Mouse (Mus musculus): ENCODE measurements around the gene Samhd1. TPM values are rescaled to one million over a fixed set of nuclear protein-coding genes. Genes with fewer than 3 reads are reported as not detected.

Samhd1 gene
- polyA plus RNA-seq, 1 experiment, result 120 TPM

DNA sequence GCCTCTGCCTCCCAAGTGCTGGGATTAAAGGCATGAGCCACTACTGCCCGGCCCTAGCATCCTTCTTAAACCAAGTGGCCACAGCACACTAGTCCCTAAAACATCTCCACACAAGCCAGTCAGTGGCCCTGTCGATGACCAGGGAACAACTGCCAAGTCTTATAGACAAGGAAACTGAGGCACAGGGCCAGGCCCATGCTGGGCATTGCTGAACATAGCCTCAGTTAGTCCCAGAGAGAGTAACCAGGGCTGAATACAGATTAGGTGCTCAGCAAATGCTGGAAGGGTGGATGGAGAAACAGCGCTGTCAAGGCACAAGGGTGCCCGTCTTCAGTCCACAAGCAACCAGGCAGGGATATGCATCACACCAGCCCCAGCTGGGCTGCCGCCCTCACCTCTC, 81.9 kb downstream of the Samhd1 start:
- no peak for TF ChIP-seq CTCF (IDR thresholded peaks at IDR 0.05; ENCODE audit: extremely low read depth, insufficient read depth, insufficient read length, insufficient replicate concordance)
- no peak for TF ChIP-seq POLR2A (IDR thresholded peaks at IDR 0.05; ENCODE audit: low read depth, low read length)
- Histone ChIP-seq H3K27me3 (ENCODE audit: control insufficient read depth, insufficient read depth, low read length) (no peaks in the 10 kb centered on the region), H3K27ac (ENCODE audit: insufficient read depth, low read length) (no peak overlapping the region), H3K4me1 (ENCODE audit: control insufficient read depth, insufficient read depth, insufficient read length) (peaks cover 5% of the 10 kb centered on the region; the same call in 1 of the 2 replicates), H3K36me3 (ENCODE audit: control insufficient read depth, insufficient read depth, low read length) (no peaks in the 10 kb centered on the region), H3K4me3 (ENCODE audit: extremely low read depth, insufficient read depth, insufficient read length) (no peak overlapping the region)
- DNase-seq (ENCODE audit: low read depth in 1 of 2, low spot score in 2 of 2), result no peak
- WGBS, result 96% methylated on average over 5 of the region's 5 CpGs

DNA sequence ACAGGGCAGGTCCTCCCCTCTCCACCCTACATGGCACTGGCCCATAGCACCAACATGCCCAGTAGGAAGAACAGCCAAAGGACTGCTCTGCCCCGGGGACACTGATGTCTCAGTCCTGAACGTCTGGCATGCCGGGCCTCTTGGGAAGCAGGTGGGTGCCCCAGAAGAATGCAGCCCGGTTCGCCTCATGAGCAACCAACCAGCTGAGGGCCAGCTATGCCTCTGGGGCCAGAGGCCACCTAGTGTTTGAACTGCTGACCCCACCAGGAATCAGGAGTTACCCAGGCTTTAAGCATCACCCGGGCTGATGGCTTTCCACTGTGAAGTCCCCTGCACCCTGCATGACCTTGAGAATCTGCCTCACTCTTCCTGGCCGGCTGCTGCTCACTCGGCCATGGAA, 82.6 kb downstream of the Samhd1 start:
- H3K27me3 ChIP-seq (ENCODE audit: control insufficient read depth, insufficient read depth, low read length), result no peaks in the 10 kb centered on the region
- 90% methylated on average over 8 of the region's 8 CpGs for WGBS
- TF ChIP-seq CTCF (IDR thresholded peaks at IDR 0.05; ENCODE audit: extremely low read depth, insufficient read depth, insufficient read length, insufficient replicate concordance) (no peak), POLR2A (IDR thresholded peaks at IDR 0.05; ENCODE audit: low read depth, low read length) (no peak)
- H3K36me3 ChIP-seq (ENCODE audit: control insufficient read depth, insufficient read depth, low read length), result no peaks in the 10 kb centered on the region
- H3K4me1 ChIP-seq (ENCODE audit: control insufficient read depth, insufficient read depth, insufficient read length), result peaks cover 5% of the 10 kb centered on the region; the same call in 1 of the 2 replicates
- no peak for DNase-seq (ENCODE audit: low read depth in 1 of 2, low spot score in 2 of 2)
- H3K27ac ChIP-seq (ENCODE audit: insufficient read depth, low read length), result no peak overlapping the region
- H3K4me3 ChIP-seq (ENCODE audit: extremely low read depth, insufficient read depth, insufficient read length), result no peak overlapping the region

DNA sequence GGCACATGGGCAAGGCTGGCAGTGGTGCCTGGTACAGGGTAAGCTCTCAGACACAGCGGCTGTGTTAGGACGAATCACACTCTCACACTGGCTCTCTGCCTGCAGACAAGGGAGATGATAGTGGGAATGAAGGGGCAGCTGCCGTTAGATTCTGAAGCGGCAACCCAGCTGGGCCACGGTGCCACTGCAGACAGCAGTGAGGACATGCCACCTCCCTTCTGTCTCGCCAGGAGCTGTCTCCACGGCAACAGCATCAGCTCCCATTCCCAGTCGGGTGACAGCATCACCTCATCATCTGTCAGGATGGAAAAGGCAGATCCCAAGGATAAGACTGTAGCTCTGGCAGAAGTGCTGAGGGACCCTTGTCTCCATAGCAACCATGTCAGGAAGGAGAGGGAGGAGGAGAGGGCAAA, 85.2 kb downstream of the Samhd1 start:
- H3K27ac ChIP-seq (ENCODE audit: insufficient read depth, low read length), result no peak overlapping the region
- no peak overlapping the region for H3K4me3 ChIP-seq (ENCODE audit: extremely low read depth, insufficient read depth, insufficient read length)
- H3K4me1 ChIP-seq (ENCODE audit: control insufficient read depth, insufficient read depth, insufficient read length), result peaks cover 4% of the 10 kb centered on the region; the same call in 1 of the 2 replicates
- no peaks in the 10 kb centered on the region for H3K27me3 ChIP-seq (ENCODE audit: control insufficient read depth, insufficient read depth, low read length)
- 94% methylated on average over 8 of the region's 8 CpGs for WGBS
- H3K36me3 ChIP-seq (ENCODE audit: control insufficient read depth, insufficient read depth, low read length), result no peaks in the 10 kb centered on the region
- DNase-seq (ENCODE audit: low read depth in 1 of 2, low spot score in 2 of 2), result no peak
- TF ChIP-seq CTCF (IDR thresholded peaks at IDR 0.05; ENCODE audit: extremely low read depth, insufficient read depth, insufficient read length, insufficient replicate concordance) (no peak), POLR2A (IDR thresholded peaks at IDR 0.05; ENCODE audit: low read depth, low read length) (no peak)

DNA sequence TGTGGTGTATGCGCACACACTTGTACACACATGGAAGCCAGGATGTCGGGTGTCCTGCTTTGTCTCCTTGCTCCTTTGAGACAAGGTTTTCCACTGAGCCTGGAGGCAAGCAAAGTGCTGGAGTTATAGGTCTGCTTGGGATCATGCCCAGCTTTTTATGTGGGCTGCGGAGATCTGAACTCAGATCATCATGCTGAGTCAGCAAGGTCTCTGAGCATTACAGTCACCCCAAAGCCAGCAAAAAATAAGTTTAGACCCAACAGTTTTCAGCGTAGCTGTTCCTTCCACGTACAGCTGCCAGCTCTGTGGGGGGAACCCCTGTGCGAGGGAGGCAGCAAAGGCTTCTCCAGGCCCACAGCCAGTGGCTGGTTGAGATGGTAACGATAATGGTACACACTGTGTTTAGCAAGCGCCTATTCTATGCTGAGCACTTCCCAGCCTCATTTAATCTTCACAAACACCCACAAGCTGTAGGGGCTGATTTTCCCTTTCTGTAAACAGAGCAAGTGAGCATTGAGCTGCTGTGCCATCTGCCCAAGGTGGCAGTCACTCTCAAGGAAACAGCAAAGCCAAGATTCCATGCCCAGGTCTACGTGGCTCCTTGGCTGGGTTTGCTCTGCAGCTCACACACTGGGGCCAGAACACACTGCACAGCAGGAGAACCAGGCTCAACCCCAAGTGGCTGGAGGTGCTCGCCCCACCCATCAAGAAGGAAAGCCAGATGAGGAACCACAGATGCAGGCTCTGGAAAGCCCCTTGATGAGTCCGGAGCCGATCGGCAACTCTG, 86.5 kb downstream of the Samhd1 start:
- H3K36me3 ChIP-seq (ENCODE audit: control insufficient read depth, insufficient read depth, low read length), result no peaks in the 10 kb centered on the region

More for the DNA sequence above, 86.5 kb downstream of the Samhd1 start:
- H3K4me3 ChIP-seq (ENCODE audit: extremely low read depth, insufficient read depth, insufficient read length), result no peak overlapping the region
- WGBS, result 86% methylated on average over 13 of the region's 13 CpGs
- TF ChIP-seq CTCF (IDR thresholded peaks at IDR 0.05; ENCODE audit: extremely low read depth, insufficient read depth, insufficient read length, insufficient replicate concordance), result no peak
- TF ChIP-seq POLR2A (IDR thresholded peaks at IDR 0.05; ENCODE audit: low read depth, low read length), result no peak
- DNase-seq (ENCODE audit: low read depth in 1 of 2, low spot score in 2 of 2), result no peak
- no peaks in the 10 kb centered on the region for H3K27me3 ChIP-seq (ENCODE audit: control insufficient read depth, insufficient read depth, low read length)
- no peak overlapping the region for H3K27ac ChIP-seq (ENCODE audit: insufficient read depth, low read length)
- no peaks in the 10 kb centered on the region; the same call in 1 of the 2 replicates for H3K4me1 ChIP-seq (ENCODE audit: control insufficient read depth, insufficient read depth, insufficient read length)

Other genes starting within 250 kb of the Samhd1 start
- 7.6 and 8.0 TPM in 2 replicates for gene Sla2, start 248.1 kb downstream of the Samhd1 start, polyA plus RNA-seq (2012; rRNA removed)
- gene Ndrg3, start 143.2 kb downstream of the Samhd1 start, polyA plus RNA-seq (2012; rRNA removed), result 30.0 and 30.3 TPM in 2 replicates
- gene Dsn1, start 128.1 kb downstream of the Samhd1 start, polyA plus RNA-seq (2012; rRNA removed), result 2.8 and 2.9 TPM in 2 replicates
- 5.3 and 5.4 TPM in 2 replicates for gene Soga1, start 56.0 kb downstream of the Samhd1 start, polyA plus RNA-seq (2012; rRNA removed)
- not detected in 2 replicates for gene Tldc2, start 48.2 kb downstream of the Samhd1 start, polyA plus RNA-seq (2012; rRNA removed)
- 5.0 and 6.7 TPM in 2 replicates for gene Rbl1, start 69.3 kb upstream of the Samhd1 start, polyA plus RNA-seq (2012; rRNA removed)
- 95.1 and 103 TPM in 2 replicates for gene Rpn2, start 143.8 kb upstream of the Samhd1 start, polyA plus RNA-seq (2012; rRNA removed)
- 0.18 and 0.36 TPM in 2 replicates for gene Mroh8, start 144.3 kb upstream of the Samhd1 start, polyA plus RNA-seq (2012; rRNA removed)
- not detected in 2 replicates for gene Ghrh, start 212.2 kb upstream of the Samhd1 start, polyA plus RNA-seq (2012; rRNA removed)
- gene Manbal, start 232.3 kb upstream of the Samhd1 start, polyA plus RNA-seq (2012; rRNA removed), result 49.6 and 54.8 TPM in 2 replicates

Measured in spleen, adult 2 months (tissue).